Mouse (Mus musculus) C2C12 (cell line): ENCODE measurements around the gene Def8.

Source experiments
- CEBPB ChIP-seq: IDR thresholded peaks from one replicate; pipeline ENCODE4 v1.6.1; 2011; ENCODE audit warnings: low read depth, mild to moderate bottlenecking, control low read depth, moderate library complexity
- CTCF ChIP-seq: IDR thresholded peaks from one replicate; pipeline ENCODE4 v1.5.1; 2011; ENCODE audit not compliant: control insufficient read depth, insufficient read depth, insufficient read length

GRCm38 (mm10) chr8:123503801-123504467, 80.6 kb downstream of the Def8 start:
- no peak for TF ChIP-seq CTCF
- TF ChIP-seq CEBPB = no peak
